Mouse (Mus musculus) cerebral cortex, adult 2 months (tissue): Measurements from ENCODE around the gene Twist1.

Source experiments
- WGBS: fragments of 180-500 bp; shearing (Covaris S2); methylation state at CpG from one replicate; pipeline ENCODE4 v1.1.7; 2018; 5-methylcytosine and 5-hydroxymethylcytosine counted together

Gene Twist1

GRCm38 (mm10) chr12:33957400-33958240 is at the start of gene Twist1:
Twist1 (plus strand) TSS chr12:33957671.
- 2% methylated on average over 84 of the region's 105 CpGs for WGBS

GRCm38 (mm10) chr12:33926751-33927150 is 30.7 kb upstream of the Twist1 start:
- 24% methylated on average over 3 of the region's 3 CpGs for WGBS

GRCm38 (mm10) chr12:33927334-33928098 is 30.0 kb upstream of the Twist1 start:
- 4% methylated on average over 15 of the region's 15 CpGs for WGBS

GRCm38 (mm10) chr12:33928331-33929192 is 28.9 kb upstream of the Twist1 start, which contains the start of gene Ferd3l:
Ferd3l (plus strand) TSS chr12:33928425.
- 2% methylated on average over 39 of the region's 39 CpGs for WGBS

GRCm38 (mm10) chr12:33952843-33953242 is 4.6 kb upstream of the Twist1 start:
- WGBS: 8% methylated on average over 3 of the region's 3 CpGs

- 22% methylated on average over 8 of the region's 8 CpGs for WGBS
Observed at GRCm38 (mm10) chr12:33954931-33955565, 2.4 kb upstream of the Twist1 start.

GRCm38 (mm10) chr12:33955606-33956295 is 1.7 kb upstream of the Twist1 start:
- WGBS: 5% methylated on average over 28 of the region's 28 CpGs

DNA sequence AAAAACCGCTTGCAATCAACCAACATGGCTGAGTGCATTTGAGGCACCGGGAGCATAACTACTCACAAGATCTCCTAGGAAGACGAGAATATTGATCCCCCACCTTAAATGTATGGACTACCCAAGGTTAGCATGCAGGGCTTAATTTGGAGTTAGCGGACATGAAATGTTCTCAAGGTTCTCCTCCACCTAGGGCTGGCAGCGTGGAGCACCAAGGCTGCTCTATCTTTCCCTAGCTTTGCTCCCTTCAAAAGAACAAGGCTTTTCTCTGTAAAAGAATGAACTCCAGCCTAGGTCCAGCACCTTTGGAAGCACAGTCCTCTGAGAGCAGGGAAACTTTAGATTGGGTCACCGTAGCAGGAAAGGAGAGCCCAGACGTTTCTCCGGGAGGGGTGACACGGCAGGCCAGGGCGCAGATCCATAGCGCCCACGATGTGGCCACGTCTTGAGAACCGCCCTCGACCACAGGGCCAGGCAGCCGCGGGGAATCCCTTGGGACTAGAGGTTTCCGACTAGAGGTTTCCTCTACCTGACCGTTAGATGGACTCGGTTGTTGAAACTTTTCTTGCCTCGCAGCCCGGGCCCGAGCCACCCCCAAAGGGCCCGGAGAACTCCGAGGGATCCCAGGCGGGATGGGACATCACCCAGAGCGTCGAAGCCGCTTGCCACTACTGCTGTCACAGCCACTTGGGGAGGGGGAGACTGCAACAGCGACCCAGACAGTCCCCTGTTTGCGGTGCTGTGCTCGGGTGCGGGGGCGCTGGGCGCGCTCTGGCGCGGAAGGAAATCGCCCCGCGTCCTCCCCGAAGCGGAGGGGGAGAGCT is 683 bp upstream of the Twist1 start:
- WGBS: 3% methylated on average over 43 of the region's 43 CpGs

- WGBS: 2% methylated on average over 49 of the region's 56 CpGs
Observed at GRCm38 (mm10) chr12:33958241-33959194, 1.0 kb downstream of the Twist1 start.

DNA sequence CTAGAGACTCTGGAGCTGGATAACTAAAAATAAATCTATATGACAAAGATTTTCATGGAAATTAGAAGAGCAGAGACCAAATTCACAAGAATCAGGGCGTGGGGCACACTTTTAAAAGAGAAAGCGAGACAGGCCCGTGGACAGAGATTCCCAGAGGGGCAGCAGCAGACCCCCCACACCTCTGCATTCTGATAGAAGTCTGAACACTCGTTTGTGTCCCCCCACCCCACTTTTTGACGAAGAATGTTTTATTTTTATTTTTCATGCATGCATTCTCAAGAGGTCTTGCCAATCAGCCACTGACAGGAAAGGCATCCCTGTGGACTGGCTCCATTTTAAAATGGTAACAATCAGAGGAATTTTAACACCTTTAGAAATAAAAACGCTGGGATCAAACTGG is 1.7 kb downstream of the Twist1 start:
- WGBS: 9% methylated on average over 6 of the region's 6 CpGs

DNA sequence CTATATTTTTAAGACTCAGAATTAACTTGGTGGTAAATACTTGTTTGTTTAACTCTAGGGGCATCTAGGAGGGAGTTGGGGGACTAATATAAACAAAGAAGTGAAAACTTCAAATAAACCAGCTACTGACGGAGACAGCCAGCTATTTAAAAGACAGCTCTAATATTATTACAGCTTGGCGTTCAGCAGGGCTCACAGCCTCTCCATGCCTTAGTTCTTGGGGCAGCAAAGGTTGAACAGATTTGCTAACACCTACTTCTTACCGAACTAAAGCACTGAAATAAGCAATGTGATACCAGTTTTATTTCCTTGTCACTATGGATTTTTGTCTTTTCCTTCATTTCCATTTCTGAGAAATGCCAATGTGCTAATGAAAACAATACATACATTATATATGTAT is 2.4 kb downstream of the Twist1 start:
- 11% methylated on average over 3 of the region's 3 CpGs for WGBS

- 20% methylated on average over 5 of the region's 5 CpGs for WGBS
Observed at GRCm38 (mm10) chr12:33961013-33961412, 3.5 kb downstream of the Twist1 start.

DNA sequence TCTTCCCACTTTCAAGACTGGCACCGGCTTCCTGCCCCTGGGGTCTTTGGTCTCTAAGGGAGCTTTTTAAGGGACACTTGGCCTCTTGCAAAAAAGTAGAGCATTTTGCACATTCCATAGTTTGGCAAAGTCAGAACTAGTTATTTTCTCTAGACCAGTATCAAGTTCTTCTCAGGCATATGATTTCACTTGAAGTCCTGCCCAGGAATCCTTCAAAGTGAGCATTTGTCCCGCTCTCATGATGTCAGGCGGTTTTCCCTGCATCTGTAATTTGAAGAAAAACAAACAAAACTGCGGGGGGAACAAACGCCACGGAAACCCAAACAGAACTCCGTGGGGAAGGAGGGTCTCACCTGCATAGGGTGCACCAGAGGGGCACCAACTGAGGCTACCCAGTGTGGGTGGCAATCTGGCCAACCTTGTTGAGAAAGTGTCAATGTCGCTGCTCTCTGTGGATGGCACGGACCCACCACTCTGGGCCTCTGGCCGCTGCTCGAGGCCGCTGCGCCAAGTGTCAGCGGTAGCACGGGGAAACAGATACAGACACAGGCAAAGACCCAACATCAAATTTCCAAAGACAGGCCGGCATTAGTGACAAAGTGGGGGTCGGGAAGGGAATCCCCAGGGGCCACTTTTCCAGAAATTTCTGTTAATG is 4.8 kb downstream of the Twist1 start:
- 9% methylated on average over 17 of the region's 17 CpGs for WGBS

DNA sequence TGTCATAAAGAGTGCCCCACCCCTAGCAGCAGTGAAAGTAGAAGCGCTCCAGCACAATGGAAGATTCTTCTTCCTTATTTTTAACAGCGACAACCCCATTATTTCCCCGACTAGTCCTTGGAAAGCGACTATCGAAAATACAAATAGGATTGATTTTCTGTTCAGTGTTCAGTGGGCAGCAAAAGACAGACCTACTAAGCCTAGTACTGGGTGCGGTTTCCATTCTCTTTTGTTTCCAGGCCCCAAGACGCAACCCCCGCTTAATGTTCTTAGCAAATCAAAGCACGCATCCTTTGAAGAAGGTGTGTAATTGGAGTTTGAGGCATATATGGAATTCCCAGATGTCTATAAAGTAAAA is 5.3 kb downstream of the Twist1 start:
- WGBS: 16% methylated on average over 9 of the region's 9 CpGs

- WGBS: 13% methylated on average over 15 of the region's 15 CpGs
Observed at GRCm38 (mm10) chr12:33963671-33964369, 6.3 kb downstream of the Twist1 start.

DNA sequence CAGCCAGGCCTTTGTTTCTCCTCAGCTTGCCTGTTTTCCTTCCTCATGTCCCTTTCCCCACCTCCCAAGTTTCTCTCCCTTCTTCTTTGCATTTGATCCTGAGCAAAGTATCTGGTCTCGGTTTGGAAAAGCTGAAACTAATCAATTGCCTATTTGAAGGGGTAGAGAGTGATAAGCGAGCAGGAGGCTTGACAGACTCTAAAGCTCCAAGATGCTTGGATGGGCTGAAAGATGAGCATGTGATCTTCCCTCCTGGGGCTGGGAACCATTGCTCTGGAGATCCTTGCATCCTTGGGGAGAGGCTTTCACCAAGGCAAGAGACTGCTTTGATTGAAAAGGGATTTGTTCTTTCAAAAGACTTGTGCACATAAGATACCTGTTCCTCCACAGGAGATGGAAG is 7.0 kb downstream of the Twist1 start:
- 42% methylated on average over 2 of the region's 2 CpGs for WGBS

DNA sequence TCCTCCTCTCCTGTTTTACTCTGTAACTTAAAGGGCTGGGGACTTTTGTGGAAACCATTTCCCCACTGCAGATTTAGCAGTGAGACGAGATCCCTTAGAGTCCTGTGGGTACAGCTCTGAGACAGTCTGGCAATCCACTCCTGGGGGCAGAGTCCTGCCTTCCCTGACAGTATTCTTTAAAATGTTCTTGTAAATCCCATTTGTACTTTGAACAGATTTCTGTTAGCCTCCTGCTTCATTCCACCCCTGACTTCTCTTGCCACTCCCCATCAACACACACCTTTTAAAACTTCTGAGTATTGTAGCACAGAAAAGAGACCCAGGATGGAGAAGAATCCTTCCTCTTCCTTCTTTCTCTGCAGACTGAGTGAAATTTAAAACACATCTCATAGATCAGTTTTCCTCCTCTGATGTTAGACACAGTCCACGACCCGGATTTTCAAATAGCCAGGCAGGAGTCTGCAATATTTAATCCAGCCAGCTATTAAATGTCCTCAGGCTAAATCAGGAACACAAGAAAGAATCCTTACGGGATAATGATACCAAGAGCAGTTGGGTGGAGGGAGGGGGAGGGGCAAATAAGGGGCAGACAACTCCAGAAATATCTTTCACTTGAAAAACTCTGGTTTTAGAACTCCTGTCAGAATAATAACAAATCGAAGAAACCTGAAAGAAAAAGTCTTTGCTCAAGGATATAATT is 8.3 kb downstream of the Twist1 start:
- 8% methylated on average over 5 of the region's 5 CpGs for WGBS
